Mouse (Mus musculus) bone marrow macrophage, adult 2 months (primary cell): Measurements from ENCODE around the gene Tulp4.
"Not testable (repeated sequence)": the region's sequence is repeated elsewhere in the genome, so short reads cannot be mapped to it uniquely, and the experiment has no call there.

Source experiments
- CTCF ChIP-seq: IDR thresholded peaks from 2 replicates; pipeline ENCODE4 v1.5.1; 2012; ENCODE audit warnings: low read depth, mild to moderate bottlenecking, low read length, moderate library complexity
- POLR2A ChIP-seq: IDR thresholded peaks from 2 replicates; pipeline ENCODE4 v1.6.1; 2012; ENCODE audit warnings: mild to moderate bottlenecking, low read depth, low read length, borderline replicate concordance

DNA sequence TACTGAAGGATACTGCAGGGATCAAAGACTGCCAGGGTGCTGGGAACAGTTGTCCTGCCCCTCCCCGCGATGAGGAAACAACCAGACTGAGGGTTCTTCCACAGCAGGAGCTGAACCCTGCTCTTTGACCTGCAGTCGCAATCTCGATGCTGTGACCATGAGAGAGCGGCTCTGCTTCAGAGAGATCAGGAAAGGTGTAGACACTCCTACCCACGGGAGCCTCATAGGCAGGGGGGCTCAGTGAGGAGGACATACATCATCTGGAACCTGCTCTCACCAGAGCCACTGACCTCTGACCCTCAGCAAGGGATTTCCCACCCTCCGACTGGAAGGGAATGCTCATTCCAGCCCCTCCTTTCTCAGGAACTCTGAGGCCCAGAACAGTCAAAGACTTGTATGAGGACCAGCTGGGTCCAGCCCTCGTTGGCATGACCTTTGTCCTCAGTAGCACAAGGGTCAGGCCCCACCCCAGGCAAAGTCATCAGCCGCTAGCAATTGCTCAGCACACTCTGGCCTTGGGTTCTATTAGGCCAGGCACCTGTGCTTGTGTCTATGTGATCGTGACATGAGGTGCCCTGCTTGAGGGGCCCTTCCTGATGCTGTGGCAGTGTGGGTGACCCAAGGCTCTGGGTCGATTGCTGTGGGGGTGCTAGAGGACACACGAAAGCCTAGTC lies 194.1 kb downstream of the Tulp4 start:
- TF ChIP-seq CTCF, POLR2A: not testable (repeated sequence)
